Mouse (Mus musculus) CD4-positive helper T cell, adult 2 months (primary cell): Measurements from ENCODE around the gene Polr3gl.
"Not testable (repeated sequence)": the region's sequence is repeated elsewhere in the genome, so short reads cannot be mapped to it uniquely, and the experiment has no call there.

Source experiments
- DNase-seq: peaks from one replicate; pipeline ENCODE4 v3.0.0-alpha.2; 2012; ENCODE audit warnings: low read depth, missing footprints, low spot score

The Polr3gl gene

GRCm38 (mm10) chr3:96593790-96594560 lies at the start of gene Polr3gl:
TSS of gene Polr3gl (minus strand) at chr3:96594181.
- DNase-seq, result peak; percentile 94

DNA sequence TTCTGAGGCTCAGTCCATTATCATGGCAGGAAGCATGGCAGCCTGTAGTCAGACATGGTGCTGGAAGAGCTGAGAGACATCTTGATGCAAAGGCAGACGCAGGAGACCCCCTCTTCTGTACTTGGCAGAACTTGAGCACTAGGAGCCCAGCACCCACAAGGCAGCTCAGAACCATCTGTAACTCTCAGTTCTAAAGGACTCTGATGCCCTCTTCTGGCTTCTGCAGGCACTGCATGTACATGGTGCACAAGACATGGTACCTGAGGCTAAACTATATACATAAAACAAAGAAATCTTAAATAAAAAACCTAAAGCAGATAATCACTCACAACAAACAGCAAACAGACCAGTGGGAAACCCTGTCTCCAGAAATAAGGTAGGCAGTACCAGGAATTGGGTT lies 45.2 kb upstream of the Polr3gl start:
- peak; percentile 75 for DNase-seq

- DNase-seq, result no peak
Observed at GRCm38 (mm10) chr3:96636448-96636847, 42.5 kb upstream of the Polr3gl start.

GRCm38 (mm10) chr3:96635906-96636305 lies 41.9 kb upstream of the Polr3gl start:
- no peak for DNase-seq

GRCm38 (mm10) chr3:96634928-96635879 lies 41.2 kb upstream of the Polr3gl start, which contains the start of the genes Pex11b and Gm42957:
TSS of gene Pex11b (plus strand) at chr3:96635376.
TSS of gene Gm42957 (plus strand) at chr3:96635474.
- peak; percentile 87 for DNase-seq

- no peak for DNase-seq
Observed at GRCm38 (mm10) chr3:96634015-96634414, 40.0 kb upstream of the Polr3gl start.

- DNase-seq, result no peak
Observed at GRCm38 (mm10) chr3:96632058-96632457, 38.1 kb upstream of the Polr3gl start.

DNA sequence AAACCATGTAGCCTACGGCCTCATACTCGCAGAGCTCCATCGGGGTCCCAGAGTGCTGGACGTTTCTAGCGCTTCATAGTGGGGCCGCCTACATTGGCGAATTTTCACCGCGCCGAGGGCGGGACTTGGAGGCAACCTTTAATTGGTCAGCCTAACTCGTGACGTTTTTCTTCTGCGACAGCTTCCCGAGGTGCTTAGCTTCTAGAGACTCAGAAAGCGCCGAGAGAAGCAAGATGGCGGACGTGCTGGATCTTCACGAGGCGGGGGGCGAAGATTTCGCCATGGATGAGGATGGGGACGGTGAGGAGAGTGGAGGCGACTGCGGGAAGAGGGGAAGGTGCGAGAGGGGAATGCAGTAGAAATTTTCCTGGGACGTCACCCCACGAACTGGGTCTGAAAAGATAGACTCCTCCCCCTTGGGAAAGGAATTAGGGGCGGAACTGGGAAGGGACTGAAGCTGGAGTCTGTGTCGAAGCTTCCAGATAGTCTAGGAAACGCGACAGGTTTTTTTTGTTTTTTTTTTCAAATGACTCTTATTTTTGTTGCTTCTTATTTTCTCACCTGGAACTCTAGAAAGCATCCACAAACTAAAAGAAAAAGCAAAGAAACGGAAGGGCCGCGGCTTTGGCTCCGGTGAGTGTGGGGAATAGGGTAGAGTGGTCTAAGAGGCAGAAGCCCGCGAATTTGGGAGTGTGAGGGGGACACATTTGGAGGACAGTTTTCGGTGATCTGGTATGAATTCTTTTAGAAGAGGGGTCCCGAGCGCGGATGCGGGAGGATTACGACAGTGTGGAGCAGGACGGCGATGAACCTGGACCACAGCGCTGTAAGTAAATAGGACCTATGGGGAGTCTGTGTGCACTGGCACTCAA lies 36.0 kb upstream of the Polr3gl start, which contains the start of gene Rbm8a:
Gene Rbm8a (plus strand): TSS at position 205 of the 872 bp plus-strand sequence.
- DNase-seq, result peak; percentile 96

- DNase-seq, result no peak
Observed at GRCm38 (mm10) chr3:96623201-96623600, 29.2 kb upstream of the Polr3gl start.

DNA sequence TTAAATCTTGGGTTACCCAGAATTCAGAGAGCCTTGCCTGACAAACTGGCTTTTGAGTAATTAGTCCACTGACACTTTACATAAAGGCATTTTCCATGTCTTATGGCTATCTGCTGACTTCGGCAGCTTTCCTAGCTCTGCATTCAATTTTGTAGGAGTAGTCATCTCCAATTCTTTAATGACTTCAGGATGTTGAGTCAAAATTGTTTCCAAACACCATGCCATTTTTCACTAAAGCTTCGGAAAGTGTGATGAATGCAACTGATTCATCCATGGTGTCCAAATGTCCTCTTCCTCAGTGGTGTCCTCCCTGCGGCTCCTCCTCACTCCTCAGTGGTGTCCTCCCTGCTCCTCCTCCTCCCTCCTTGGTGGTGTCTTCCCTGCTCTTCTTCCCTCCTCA lies 24.0 kb upstream of the Polr3gl start:
- DNase-seq, result no peak

GRCm38 (mm10) chr3:96606618-96607017 lies 12.6 kb upstream of the Polr3gl start:
- DNase-seq, result no peak

GRCm38 (mm10) chr3:96606007-96606406 lies 12.0 kb upstream of the Polr3gl start:
- not testable (repeated sequence) for DNase-seq

- DNase-seq, result no peak
Observed at GRCm38 (mm10) chr3:96603311-96603710, 9.3 kb upstream of the Polr3gl start.

DNA sequence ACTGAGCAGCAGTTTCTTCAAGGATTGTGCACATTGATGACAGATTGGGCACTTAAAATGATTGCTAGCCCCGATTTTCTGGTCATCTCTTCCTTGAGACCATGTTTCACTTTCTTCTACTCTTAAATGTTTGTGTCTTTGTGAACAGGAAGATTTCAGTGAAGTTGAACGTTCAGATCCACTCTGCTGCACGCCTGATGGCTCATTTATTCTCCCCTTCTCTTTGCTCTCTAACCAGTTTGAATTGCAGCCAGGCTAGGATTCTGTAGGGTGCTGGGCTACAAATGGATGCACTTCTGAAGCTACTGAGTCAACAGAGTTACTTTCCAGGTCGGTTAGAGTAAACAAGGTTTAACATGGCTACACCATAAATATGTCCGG lies 8.7 kb upstream of the Polr3gl start:
- no peak for DNase-seq

GRCm38 (mm10) chr3:96601941-96602703 lies 8.1 kb upstream of the Polr3gl start:
- DNase-seq, result no peak

DNA sequence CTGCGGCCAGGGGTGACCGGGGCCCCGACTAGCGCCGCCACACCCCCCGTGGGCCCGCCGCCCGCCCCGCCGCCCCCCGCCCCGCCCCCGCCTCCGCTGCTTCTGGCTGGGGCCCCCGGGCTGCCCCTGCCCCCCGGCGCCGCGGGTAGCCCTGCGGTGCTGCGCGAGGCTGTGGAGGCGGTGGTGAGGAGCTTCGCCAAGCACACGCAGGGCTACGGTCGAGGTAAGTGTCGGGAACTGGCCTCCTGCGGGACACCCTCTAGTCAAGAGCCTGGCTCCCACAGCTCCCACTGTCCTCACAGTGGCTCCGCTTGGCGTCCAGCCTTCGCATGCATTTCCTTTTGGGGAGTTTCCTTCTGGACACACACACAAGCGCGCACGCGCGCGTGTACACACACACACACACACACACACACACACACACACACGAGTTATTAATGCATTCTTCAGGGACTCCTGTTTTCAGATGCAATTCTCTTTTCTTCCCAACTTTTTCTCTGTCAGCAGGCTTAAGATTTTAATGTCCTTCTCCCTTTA lies 7.3 kb upstream of the Polr3gl start:
- DNase-seq, result peak; percentile 56

DNA sequence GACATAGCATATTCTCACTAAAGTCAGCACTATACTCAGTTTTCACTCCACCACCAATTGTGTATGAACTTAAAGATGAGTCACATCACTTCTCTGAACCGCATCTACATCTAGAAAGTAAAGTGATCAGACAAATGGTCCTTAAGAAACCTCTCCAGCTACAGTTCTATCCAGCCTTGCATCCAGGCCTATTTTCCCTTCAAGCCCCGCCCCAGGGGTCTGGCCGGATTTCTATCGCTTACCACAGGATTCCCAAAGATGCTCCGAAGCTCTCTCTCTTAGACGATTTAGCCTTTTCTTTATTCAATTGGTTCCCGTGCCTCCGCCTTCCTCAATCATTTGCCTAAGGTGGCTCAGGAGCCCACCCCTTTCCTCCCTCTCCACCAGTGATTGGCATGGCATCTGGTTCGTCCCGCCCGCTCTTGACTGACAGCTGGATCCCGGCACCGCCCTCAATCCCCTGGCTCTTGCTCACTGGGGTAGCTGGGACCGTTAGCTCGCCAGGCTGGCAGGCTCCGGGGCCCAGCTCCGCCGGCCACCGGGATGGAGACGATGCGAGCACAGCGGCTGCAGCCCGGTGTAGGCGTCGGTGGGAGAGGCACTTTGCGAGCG lies 6.8 kb upstream of the Polr3gl start, which contains the start of gene Lix1l:
Gene Lix1l (plus strand): TSS at position 511 of the 612 bp plus-strand sequence.
- peak; percentile 88 for DNase-seq

GRCm38 (mm10) chr3:96599411-96599810 lies 5.4 kb upstream of the Polr3gl start:
- DNase-seq, result no peak

DNA sequence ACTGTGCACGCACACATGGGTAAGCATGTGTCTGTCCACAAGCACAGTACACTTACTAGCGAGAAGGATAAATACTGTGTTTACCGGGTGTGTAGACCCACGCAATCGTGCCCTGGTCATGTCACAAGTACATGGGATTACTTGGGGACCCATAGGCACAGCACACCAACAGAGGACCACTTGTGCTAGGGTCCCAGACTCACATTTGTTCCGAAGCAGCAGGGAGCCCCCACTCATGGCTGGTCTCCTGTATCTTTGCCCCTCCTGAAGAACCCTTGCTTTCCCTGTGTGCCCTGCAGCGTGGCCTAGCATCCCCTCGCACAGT lies 5.0 kb upstream of the Polr3gl start:
- no peak for DNase-seq
